In genomic region chr17:30490601-30491000, GRCm38 (mm10) we compare ENCODE assay signal across 30 mouse cellular contexts.
DNase-seq lines count a peak whose midpoint lies in the region; ATAC-seq lines count a peak whose summit lies in the region.
"Had no signal": no experiment of that assay in that cellular context is flagged by ENCODE, and none has a peak within 500 bp of the region (broad histone marks: within the 10 kb centered on the region; RNA-seq: fewer than 3 reads in every experiment).

No protein-coding gene starts in this region.

- H3K27me3 ChIP-seq in heart, embryonic 10.5 days (ENCODE audit: insufficient read depth, poor library complexity, severe bottlenecking), result no peaks in the 10 kb centered on the region
- no peaks in the 10 kb centered on the region for H3K27me3 ChIP-seq in midbrain, embryonic 10.5 days (ENCODE audit: low read depth, poor library complexity, severe bottlenecking)
- H3K27me3 ChIP-seq in midbrain, embryonic 16.5 days (ENCODE audit: control insufficient read depth, insufficient read depth, low read depth, low read length), result no peaks in the 10 kb centered on the region
- H3K27me3 ChIP-seq in midbrain, embryonic 13.5 days, result no peaks in the 10 kb centered on the region
- H3K27me3 ChIP-seq in midbrain, embryonic 15.5 days (replicated peaks), result no peaks in the 10 kb centered on the region
- H3K27me3 ChIP-seq: CH12.LX; embryonic facial prominence, embryonic 13.5 days; forebrain, embryonic 12.5 days; forebrain, embryonic 15.5 days; heart, embryonic 13.5 days; Patski had no signal

- no peak overlapping the region for H3K27ac ChIP-seq in heart, embryonic 10.5 days
- H3K27ac ChIP-seq in midbrain, embryonic 10.5 days (replicated peaks), result peak overlapping the region; percentile 52; the same call in 1 of the 2 replicates
- no peak overlapping the region for H3K27ac ChIP-seq in midbrain, embryonic 16.5 days (ENCODE audit: low read length)
- 0 out of 2 replicates have a peak overlapping the region, but pooled peaks have one; percentile 40 for H3K27ac ChIP-seq in midbrain, embryonic 13.5 days
- no peak overlapping the region for H3K27ac ChIP-seq in midbrain, embryonic 15.5 days
- H3K27ac ChIP-seq: embryonic facial prominence, embryonic 10.5 days; embryonic facial prominence, embryonic 13.5 days; heart, adult 2 months; heart, embryonic 13.5 days had no signal

- H3K9ac ChIP-seq in midbrain, embryonic 16.5 days (ENCODE audit: low read depth, low read length), result no peak overlapping the region
- no peak overlapping the region for H3K9ac ChIP-seq in midbrain, embryonic 13.5 days (replicated peaks)
- H3K9ac ChIP-seq in midbrain, embryonic 15.5 days, result no peak overlapping the region
- H3K9ac ChIP-seq: embryonic facial prominence, embryonic 13.5 days; forebrain, embryonic 12.5 days; forebrain, embryonic 15.5 days; heart, embryonic 13.5 days had no signal

- peak; percentile 70 for DNase-seq in heart, embryonic 10.5 days (ENCODE audit: low spot score)
- no peak for DNase-seq in heart, adult 8-10 months (ENCODE audit: low spot score)
- no peak for DNase-seq in midbrain, embryonic 10.5 days (ENCODE audit: low spot score)
- peak; percentile 55 for DNase-seq in ZHBTc4 (ENCODE audit: low read depth, low spot score)
- DNase-seq: adrenal gland, adult 8-10 months; adrenal gland, postnatal 25 days; B cell, adult 2 months; cerebellum, adult 11-12 months; cerebellum, adult 8-10 months; cerebellum, postnatal 10 days; cerebellum, postnatal 36 days; embryo, embryonic 11 days; gastrocnemius, postnatal 25 days; heart, adult 2 months; heart, postnatal 14 days; heart, postnatal 4 days had no signal

- no peaks in the 10 kb centered on the region for H3K9me3 ChIP-seq in heart, embryonic 10.5 days
- no peaks in the 10 kb centered on the region for H3K9me3 ChIP-seq in midbrain, embryonic 10.5 days (replicated peaks)
- H3K9me3 ChIP-seq in midbrain, embryonic 16.5 days (replicated peaks; ENCODE audit: control insufficient read depth, low read length, poor library complexity, severe bottlenecking), result no peaks in the 10 kb centered on the region
- no peaks in the 10 kb centered on the region for H3K9me3 ChIP-seq in midbrain, embryonic 13.5 days
- no peaks in the 10 kb centered on the region for H3K9me3 ChIP-seq in midbrain, embryonic 15.5 days
- H3K9me3 ChIP-seq: embryonic facial prominence, embryonic 10.5 days; embryonic facial prominence, embryonic 13.5 days; forebrain, embryonic 12.5 days; forebrain, embryonic 15.5 days; G1E; heart, embryonic 13.5 days had no signal

- peaks cover 5% of the 10 kb centered on the region; the same call in 1 of the 2 replicates for H3K4me1 ChIP-seq in heart, embryonic 10.5 days
- peaks cover 25% of the 10 kb centered on the region for H3K4me1 ChIP-seq in midbrain, embryonic 10.5 days
- peaks cover 7% of the 10 kb centered on the region; the same call in 1 of the 2 replicates for H3K4me1 ChIP-seq in midbrain, embryonic 16.5 days (ENCODE audit: control insufficient read depth, insufficient read depth, low read length)
- peaks cover 23% of the 10 kb centered on the region for H3K4me1 ChIP-seq in midbrain, embryonic 13.5 days (replicated peaks)
- H3K4me1 ChIP-seq in midbrain, embryonic 15.5 days, result peaks cover 15% of the 10 kb centered on the region
- H3K4me1 ChIP-seq: embryonic facial prominence, embryonic 10.5 days; embryonic facial prominence, embryonic 13.5 days had no signal

- H3K4me3 ChIP-seq in heart, embryonic 10.5 days, result no peak overlapping the region
- H3K4me3 ChIP-seq in midbrain, embryonic 10.5 days, result no peak overlapping the region
- H3K4me3 ChIP-seq in midbrain, embryonic 16.5 days (ENCODE audit: low read depth, low read length), result no peak overlapping the region
- no peak overlapping the region for H3K4me3 ChIP-seq in midbrain, embryonic 13.5 days (replicated peaks)
- no peak overlapping the region for H3K4me3 ChIP-seq in midbrain, embryonic 15.5 days
- H3K4me3 ChIP-seq: embryonic facial prominence, embryonic 10.5 days; embryonic facial prominence, embryonic 13.5 days; erythroblast, embryonic 14.5 days; forebrain, embryonic 12.5 days; forebrain, embryonic 15.5 days; heart, adult 2 months; heart, embryonic 13.5 days had no signal

- WGBS in heart, embryonic 10.5 days, result 92% methylated on average over 7 of the region's 7 CpGs
- 91% methylated on average over 7 of the region's 7 CpGs for WGBS in midbrain, embryonic 10.5 days
- WGBS in midbrain, embryonic 16.5 days, result 48% methylated on average over 7 of the region's 7 CpGs
- WGBS in midbrain, embryonic 13.5 days, result 54% methylated on average over 7 of the region's 7 CpGs
- 48% methylated on average over 7 of the region's 7 CpGs for WGBS in midbrain, embryonic 15.5 days

- 0 out of 2 replicates have a peak, but pooled peaks cover 10% of the 10 kb centered on the region for H3K36me3 ChIP-seq in heart, embryonic 10.5 days
- H3K36me3 ChIP-seq in midbrain, embryonic 10.5 days, result peaks cover 10% of the 10 kb centered on the region; the same call in 1 of the 2 replicates
- no peaks in the 10 kb centered on the region for H3K36me3 ChIP-seq in midbrain, embryonic 16.5 days (ENCODE audit: control insufficient read depth, insufficient read depth, low read length)
- H3K36me3 ChIP-seq in midbrain, embryonic 13.5 days, result peaks cover 14% of the 10 kb centered on the region
- H3K36me3 ChIP-seq in midbrain, embryonic 15.5 days (replicated peaks), result no peaks in the 10 kb centered on the region
- H3K36me3 ChIP-seq: forebrain, embryonic 12.5 days; forebrain, embryonic 15.5 days had no signal

- ATAC-seq in midbrain, embryonic 16.5 days, result no peak
- no peak for ATAC-seq in midbrain, embryonic 13.5 days
- no peak for ATAC-seq in midbrain, embryonic 15.5 days (replicated peaks)
- ATAC-seq: activated CD4-positive, CD25-positive, alpha-beta regulatory T cell, adult 4 months; forebrain, embryonic 15.5 days; hindbrain, embryonic 16.5 days; Patski had no signal

- no peak overlapping the region for H3K4me2 ChIP-seq in midbrain, embryonic 16.5 days (ENCODE audit: low read length)
- no peak overlapping the region for H3K4me2 ChIP-seq in midbrain, embryonic 13.5 days (replicated peaks)
- no peak overlapping the region for H3K4me2 ChIP-seq in midbrain, embryonic 15.5 days
- H3K4me2 ChIP-seq: embryonic facial prominence, embryonic 13.5 days; forebrain, embryonic 12.5 days; forebrain, embryonic 15.5 days; heart, embryonic 13.5 days had no signal

Comparison
In these comparisons a context has a peak if more than half of its experiments do, and no peak if none do; other contexts are left out.
1. DNase-seq: peak in heart, embryonic 10.5 days (single experiment) and ZHBTc4 (single experiment); none in heart, adult 8-10 months (single experiment) and midbrain, embryonic 10.5 days (single experiment).
2. H3K27ac ChIP-seq: peak in midbrain, embryonic 10.5 days (single experiment) and midbrain, embryonic 13.5 days (single experiment); none in heart, embryonic 10.5 days (single experiment), midbrain, embryonic 16.5 days (single experiment) and midbrain, embryonic 15.5 days (single experiment).